Mouse (Mus musculus) olfactory bulb, adult 2 months (tissue): ENCODE measurements around the gene Tmc5.

ENCODE experiments used
- CTCF ChIP-seq: fragments of 200-500 bp; IDR thresholded peaks from 2 replicates; pipeline ENCODE4 v1.5.1; 2012; ENCODE audit warnings: low read depth, mild to moderate bottlenecking, low read length, moderate library complexity; ENCODE audit not compliant: insufficient read depth
- POLR2A ChIP-seq: fragments of 200-500 bp; IDR thresholded peaks from 2 replicates; pipeline ENCODE4 v1.6.1; 2012; ENCODE audit warnings: mild to moderate bottlenecking, low read depth, low read length, moderate library complexity; ENCODE audit not compliant: insufficient read depth

DNA sequence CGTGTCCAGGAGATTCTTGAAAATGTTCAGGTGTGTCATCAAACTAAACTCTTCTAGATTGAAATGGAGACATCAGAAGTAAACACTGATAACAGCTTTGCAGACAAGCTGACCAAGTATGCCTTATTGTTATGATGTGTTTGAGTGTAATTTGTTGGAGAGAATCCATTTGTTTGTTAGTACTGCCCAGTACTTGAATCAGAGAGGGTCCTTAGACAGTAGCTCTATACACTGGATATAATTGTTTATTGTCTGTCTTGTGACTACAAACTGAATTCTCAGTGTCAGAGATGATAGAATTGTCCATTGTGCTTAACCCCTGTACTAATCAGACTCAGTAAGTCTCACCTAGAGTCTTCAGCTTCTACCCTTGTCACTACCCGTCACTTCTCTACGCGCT, 121.0 kb downstream of the Tmc5 start:
- TF ChIP-seq POLR2A = no peak
- TF ChIP-seq CTCF = no peak
